Mouse (Mus musculus) midbrain, postnatal 0 days (tissue): Measurements from ENCODE around the gene Gm21060. TPM values are rescaled to one million over a fixed set of nuclear protein-coding genes. Genes with fewer than 3 reads are reported as not detected.

Source experiments
- polyA plus RNA-seq: library from polyadenylated mRNA; unstranded; fragments of >200 nt; fragmentation: Nextera tagmentation; extraction: Ambion mirVana; gene quantifications from 2 replicates; pipeline ENCODE4 v1.2.1, GENCODE M21; 2015
- total RNA-seq: library from RNA; depleted of rRNA; stranded (reverse); fragments of >200 nt; gene quantifications from 2 replicates; pipeline ENCODE4 v1.2.3, GENCODE M21; 2014; rRNA removed

Gene Gm21060
- total and polyA plus RNA-seq, 2 experiments from 2014 or later = not detected

Other genes starting within 250 kb of the Gm21060 start
- gene Zfp950, start 156.2 kb downstream of the Gm21060 start, total RNA-seq = 16.5 and 21.8 TPM in 2 replicates
- gene Zfp950, start 156.2 kb downstream of the Gm21060 start, polyA plus RNA-seq = 29.3 and 35.7 TPM in 2 replicates
- 0.28 and 1.2 TPM in 2 replicates for gene Gm7102, start 120.8 kb downstream of the Gm21060 start, total RNA-seq
- gene Gm7102, start 120.8 kb downstream of the Gm21060 start, polyA plus RNA-seq = 0.11 and 0.14 TPM in 2 replicates
- not detected in 2 replicates for gene Gm6020, start 113.2 kb downstream of the Gm21060 start, total RNA-seq
- not detected in 2 replicates for gene Gm6020, start 113.2 kb downstream of the Gm21060 start, polyA plus RNA-seq
- gene Csf2ra, start 68.6 kb downstream of the Gm21060 start, total RNA-seq = 47.0 and 52.1 TPM in 2 replicates
- 42.8 and 53.2 TPM in 2 replicates for gene Csf2ra, start 68.6 kb downstream of the Gm21060 start, polyA plus RNA-seq